ENCODE assay signal across 10 mouse cellular contexts in genomic region chr12:116028095-116028494, GRCm38 (mm10). TPM values are rescaled to one million over a fixed set of nuclear protein-coding genes. Genes with fewer than 3 reads are reported as not detected.
A peak's percentile ranks its signal among the peaks of the same experiment; 100 is the strongest.
DNase-seq lines count a peak whose midpoint lies in the region; ATAC-seq and TF ChIP-seq lines count a peak whose summit lies in the region.
"Had no signal": no experiment of that assay in that cellular context is flagged by ENCODE, and none has a peak within 500 bp of the region (broad histone marks: within the 10 kb centered on the region; RNA-seq: fewer than 3 reads in every experiment).

No protein-coding gene starts in this region.

- peak; percentile 19 for DNase-seq in kidney, adult 2 months
- no peak for DNase-seq in kidney, postnatal 25 days
- DNase-seq in A20 (ENCODE audit: low read depth, low spot score) = peak; percentile 49
- DNase-seq in MEL (ENCODE audit: low read depth, low spot score) = peak; percentile 88
- DNase-seq in adrenal gland, postnatal 4 days (ENCODE audit: low spot score in 2 of 2) = no peak
- DNase-seq in cerebellum, adult 9-11 months = no peak
- DNase-seq in layer of hippocampus, adult 9-10 months (ENCODE audit: low spot score) = no peak
- DNase-seq: layer of hippocampus, adult 9-11 months had no signal

- H3K9ac ChIP-seq in MEL (ENCODE audit: control insufficient read depth, low read depth, low read length, poor library complexity, severe bottlenecking) = no peak overlapping the region
- H3K9ac ChIP-seq: embryonic facial prominence, embryonic 12.5 days had no signal

- no peaks in the 10 kb centered on the region for H3K79me2 ChIP-seq in MEL (ENCODE audit: control insufficient read depth, insufficient read depth, low read length, poor library complexity)

- TF ChIP-seq POLR2A in kidney, adult 2 months (IDR thresholded peaks at IDR 0.05; ENCODE audit: low read depth, low read length) = no peak
- no peak for TF ChIP-seq POLR2A in MEL (IDR thresholded peaks at IDR 0.05; ENCODE audit: control insufficient read depth in 1 of 2, insufficient read depth in 1 of 2, low read depth in 1 of 2, low read length in 2 of 2, poor library complexity in 1 of 2)

- no peak overlapping the region for H3K4me3 ChIP-seq in kidney, adult 2 months (ENCODE audit: insufficient read depth, low read depth, low read length)
- no peak overlapping the region for H3K4me3 ChIP-seq in MEL (ENCODE audit: control insufficient read depth in 1 of 2, insufficient read depth in 1 of 2, low read depth in 2 of 2, low read length in 2 of 2)
- H3K4me3 ChIP-seq: embryonic facial prominence, embryonic 12.5 days had no signal

- 47% methylated on average over 2 of the region's 2 CpGs for WGBS in kidney, adult 2 months

- peak; percentile 73 for TF ChIP-seq RAD21 in MEL (IDR thresholded peaks at IDR 0.05; ENCODE audit: low read depth, low read length)

- H3K27me3 ChIP-seq in kidney, adult 2 months (replicated peaks; ENCODE audit: control insufficient read depth, insufficient read depth, low read length) = no peaks in the 10 kb centered on the region
- H3K27me3 ChIP-seq in MEL (ENCODE audit: control insufficient read depth in 1 of 2, insufficient read depth in 2 of 2, low read length in 2 of 2) = peaks cover 8% of the 10 kb centered on the region in 2 experiments
- H3K27me3 ChIP-seq: embryonic facial prominence, embryonic 12.5 days had no signal

- H3K4me1 ChIP-seq in kidney, adult 2 months (ENCODE audit: control insufficient read depth, insufficient read depth, low read length) = no peaks in the 10 kb centered on the region
- H3K4me1 ChIP-seq in MEL (ENCODE audit: control insufficient read depth in 1 of 2, insufficient read depth in 2 of 2, low read length in 2 of 2) = no peaks in the 10 kb centered on the region
- H3K4me1 ChIP-seq: embryonic facial prominence, embryonic 12.5 days had no signal

- ATAC-seq in erythroid progenitor cell, adult 5-6 weeks (replicated peaks; ENCODE audit: low FRiP score, poor library complexity, severe bottlenecking) = peak; percentile 67; the same call in 1 of the 2 replicates

- no peaks in the 10 kb centered on the region for H3K9me3 ChIP-seq in MEL (replicated peaks; ENCODE audit: insufficient read depth, low read length)
- H3K9me3 ChIP-seq: embryonic facial prominence, embryonic 12.5 days had no signal

- no peak overlapping the region for H3K27ac ChIP-seq in kidney, adult 2 months (ENCODE audit: insufficient read depth, low read depth, low read length)
- H3K27ac ChIP-seq in MEL (ENCODE audit: control insufficient read depth, low read depth, low read length) = no peak overlapping the region
- H3K27ac ChIP-seq: embryonic facial prominence, embryonic 12.5 days had no signal

- no peaks in the 10 kb centered on the region for H3K36me3 ChIP-seq in kidney, adult 2 months (ENCODE audit: control insufficient read depth, insufficient read depth, low read length)
- no peaks in the 10 kb centered on the region for H3K36me3 ChIP-seq in MEL (ENCODE audit: control insufficient read depth in 1 of 2, insufficient read depth in 2 of 2, low read length in 2 of 2)
- H3K36me3 ChIP-seq: embryonic facial prominence, embryonic 12.5 days had no signal

- TF ChIP-seq EP300 in MEL (IDR thresholded peaks at IDR 0.05; ENCODE audit: low read depth in 1 of 2, low read length in 2 of 2) = no peak

- TF ChIP-seq CTCF in kidney, adult 2 months (conservative IDR thresholded peaks at IDR 0.05; ENCODE audit: insufficient read depth, insufficient read length, low read depth, low read length) = 0 out of 2 replicates have a peak, but pooled peaks have one; percentile 24
- TF ChIP-seq CTCF in MEL (IDR thresholded peaks at IDR 0.05 in 2 of 3, conservative IDR thresholded peaks at IDR 0.05 in 1 of 3; ENCODE audit: control insufficient read depth in 1 of 3, insufficient read depth in 1 of 3, low read depth in 2 of 3, low read length in 3 of 3, poor library complexity in 1 of 3, severe bottlenecking in 1 of 3) = peak in 2 of 3 experiments; percentile 68 to 92; a peak in 4 of 6 replicates

TF ChIP-seq in MEL, 35 proteins besides CTCF, POLR2A, EP300 and RAD21:
- no peak for TF ChIP-seq MAFK (IDR thresholded peaks at IDR 0.05; ENCODE audit: borderline replicate concordance, low read depth, low read length)
- no peak for TF ChIP-seq MAZ (IDR thresholded peaks at IDR 0.05; ENCODE audit: low read depth, low read length)
- peak; percentile 21; the same call in 1 of the 2 replicates for TF ChIP-seq ZC3H11A (IDR thresholded peaks at IDR 0.05; ENCODE audit: low read depth, low read length)
- TF ChIP-seq ZKSCAN1 (IDR thresholded peaks at IDR 0.05; ENCODE audit: low read depth, low read length) = no peak
- peak; percentile 53 for TF ChIP-seq SMC3 (IDR thresholded peaks at IDR 0.05; ENCODE audit: low read depth, low read length)

RNA-seq across cellular contexts. Expression of gene Zfp386, which starts 19.4 kb away (rescaled TPM):
- polyA plus RNA-seq in kidney, adult 2 months (2012; rRNA removed) = 5.0 and 6.6 TPM in 2 replicates
- total RNA-seq in MEL (2012; rRNA removed) = 35.6 and 37.1 TPM in 2 replicates
- 10 to 100 TPM in 1 of 2 experiments, not detected in 1; 28.8 TPM for polyA plus RNA-seq in MEL (2012; ENCODE audit: insufficient read depth in 1 of 2, insufficient read length in 2 of 2, low read depth in 1 of 2, low replicate concordance in 2 of 2, missing spikeins in 1 of 2)
- 6.7 and 9.0 TPM in 2 replicates for total RNA-seq in erythroid progenitor cell, adult 5-6 weeks (2015; ENCODE audit: low replicate concordance)
- 0.61 and 3.7 TPM in 2 replicates for total RNA-seq in erythroid progenitor cell, adult 5-6 weeks (2017; ENCODE audit: low replicate concordance)
- total RNA-seq in adrenal gland, postnatal 4 days (2021) = 10 to 100 TPM; 49.4 to 53.4 TPM

RNA-seq across cellular contexts. Expression of gene Vipr2, which starts 49.4 kb away (rescaled TPM):
- polyA plus RNA-seq in kidney, adult 2 months (2012; rRNA removed) = 0.43 and 0.52 TPM in 2 replicates
- total RNA-seq in MEL (2012; rRNA removed) = not detected in 2 replicates
- polyA plus RNA-seq in MEL (2012; ENCODE audit: insufficient read depth in 1 of 2, insufficient read length in 2 of 2, low read depth in 1 of 2, low replicate concordance in 2 of 2, missing spikeins in 1 of 2) = not detected
- not detected in 2 replicates for total RNA-seq in erythroid progenitor cell, adult 5-6 weeks (2015; ENCODE audit: low replicate concordance)
- not detected in 2 replicates for total RNA-seq in erythroid progenitor cell, adult 5-6 weeks (2017; ENCODE audit: low replicate concordance)
- 1 to 10 TPM; 1.8 to 2.1 TPM for total RNA-seq in adrenal gland, postnatal 4 days (2021)

Comparison
In these comparisons a context has a peak if more than half of its experiments do, and no peak if none do; other contexts are left out.
1. DNase-seq: peak in kidney, adult 2 months (single experiment), A20 (single experiment) and MEL (single experiment); none in kidney, postnatal 25 days (0 of 2), adrenal gland, postnatal 4 days (0 of 2), cerebellum, adult 9-11 months (single experiment) and layer of hippocampus, adult 9-10 months (single experiment).